Mouse (Mus musculus) fibroblast of lung, adult 2 months (primary cell): ENCODE measurements around the gene Dop1a.
"Not testable (repeated sequence)": the region's sequence is repeated elsewhere in the genome, so short reads cannot be mapped to it uniquely, and the experiment has no call there.

Experiments
- DNase-seq: peaks from one replicate; pipeline ENCODE4 v3.0.0-alpha.2; 2011; ENCODE audit warnings: low read depth

Gene Dop1a

DNA sequence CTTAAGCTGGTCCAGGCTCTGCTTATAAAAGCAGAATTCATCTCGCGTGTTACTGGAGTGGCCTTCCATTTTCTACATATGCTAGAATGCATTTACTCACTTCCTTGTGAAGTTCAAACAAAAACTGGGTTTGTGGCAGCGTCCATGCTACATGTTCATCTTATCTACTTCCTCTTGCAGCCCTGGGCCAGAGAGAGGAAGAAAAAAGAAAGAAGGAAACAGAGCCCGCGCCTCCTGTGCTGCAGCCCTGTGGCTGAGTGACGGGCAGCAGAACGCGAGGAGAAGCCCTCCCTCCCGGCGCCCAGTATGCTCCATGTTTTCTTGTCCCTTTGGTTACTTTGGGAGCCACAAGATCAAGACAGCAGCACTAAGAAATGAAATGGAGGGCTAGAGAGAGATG, 112.7 kb downstream of the Dop1a start:
- DNase-seq, result no peak

DNA sequence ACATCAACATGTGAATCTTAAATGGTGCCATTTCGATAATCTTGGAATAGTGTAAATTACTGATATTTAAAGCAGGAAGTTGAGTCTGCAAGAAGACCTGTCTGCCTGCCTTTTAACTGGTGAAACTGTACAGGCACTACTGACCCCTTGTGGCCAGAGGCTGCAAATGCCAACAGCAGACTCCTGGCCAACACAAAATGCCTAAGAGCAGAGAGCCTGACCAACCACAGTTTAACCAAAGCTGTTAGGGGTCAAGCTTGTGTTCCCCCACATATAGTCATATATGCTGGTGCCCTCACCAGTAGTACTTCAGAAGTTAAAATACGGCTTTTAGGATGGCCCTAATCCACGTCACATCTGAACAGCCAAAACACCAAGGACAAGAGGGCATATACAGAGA, 116.8 kb downstream of the Dop1a start:
- peak; percentile 49 for DNase-seq

DNA sequence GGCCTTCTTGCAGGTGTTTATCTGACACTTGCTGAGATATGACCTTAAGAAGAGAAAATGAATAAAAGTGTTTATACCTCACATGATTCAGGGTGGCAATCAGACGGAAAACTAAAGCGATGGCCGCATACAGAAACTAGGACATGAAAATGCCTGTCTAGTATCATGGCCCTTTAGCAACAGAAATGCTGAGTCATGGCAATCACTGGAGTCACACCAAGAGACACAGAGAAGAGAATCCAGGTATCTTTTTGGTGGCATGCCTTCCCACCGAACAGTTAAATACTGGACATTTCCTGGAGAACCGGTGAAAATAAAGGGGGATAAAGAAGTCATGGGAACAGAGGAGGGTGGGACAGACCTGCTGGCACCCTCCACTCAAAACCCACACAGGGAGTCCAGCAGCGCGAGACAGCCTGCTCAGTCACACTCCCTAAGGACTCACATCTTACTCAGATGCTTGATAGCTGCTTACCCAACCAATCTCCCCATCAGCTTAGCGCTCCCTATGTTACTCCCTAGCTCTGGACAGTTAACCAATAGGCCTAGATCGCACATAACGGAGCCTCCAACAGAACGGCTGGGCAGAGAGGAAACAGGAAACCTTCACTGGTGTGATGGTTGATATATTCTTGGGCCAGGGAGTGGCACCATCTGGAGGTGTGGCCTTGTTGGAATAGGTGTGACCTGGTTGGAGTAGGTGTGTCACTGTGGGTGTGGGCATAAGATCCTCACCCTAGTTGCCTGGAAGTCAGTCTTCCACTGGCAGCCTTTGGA, 120.3 kb downstream of the Dop1a start:
- DNase-seq, result no peak

DNA sequence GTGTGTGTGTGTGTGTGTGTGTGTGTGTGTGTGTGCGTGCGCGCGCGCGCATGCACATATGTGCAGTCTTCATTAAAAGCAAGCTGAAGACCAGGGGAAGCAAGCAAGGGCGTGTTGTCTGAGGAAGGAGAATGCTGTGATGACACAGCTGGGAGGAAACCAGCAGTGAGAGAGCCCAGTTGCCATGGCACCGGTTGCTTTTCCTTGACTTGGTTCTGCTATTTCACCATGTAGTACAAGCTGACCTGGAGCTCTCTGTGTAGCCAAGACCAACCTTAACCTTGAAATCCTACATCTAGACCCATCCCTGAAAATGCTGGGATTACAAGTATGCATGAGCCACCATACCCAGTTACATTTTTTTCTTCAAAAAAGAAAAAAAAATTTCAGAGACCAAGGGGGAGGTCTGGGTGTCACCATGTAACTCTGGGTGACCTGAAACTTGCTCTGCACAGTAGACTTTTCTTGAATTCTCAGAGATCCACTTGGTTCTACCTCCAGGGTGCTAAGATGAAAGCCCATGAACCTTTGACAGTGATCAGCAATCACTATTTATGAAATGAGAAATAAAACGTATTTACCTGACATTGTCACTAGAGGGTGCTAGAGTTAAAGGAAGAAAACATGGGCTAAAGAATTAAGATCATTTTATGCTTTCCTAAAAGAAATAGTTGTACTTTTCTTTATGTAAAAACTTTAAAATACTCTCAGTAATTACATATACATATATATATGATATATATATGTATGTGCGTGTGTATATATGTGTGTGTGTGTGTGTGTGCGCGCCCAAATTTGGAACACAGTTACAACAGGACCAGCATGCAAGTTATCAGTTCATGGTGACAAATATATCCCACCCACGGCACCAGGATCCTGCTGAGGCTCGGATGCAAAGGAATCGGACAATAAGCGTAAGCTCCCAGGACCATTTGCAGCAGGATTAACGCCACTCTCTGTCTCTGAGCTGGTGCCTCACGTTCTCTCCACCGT, 126.0 kb downstream of the Dop1a start:
- peak; percentile 9 for DNase-seq

DNA sequence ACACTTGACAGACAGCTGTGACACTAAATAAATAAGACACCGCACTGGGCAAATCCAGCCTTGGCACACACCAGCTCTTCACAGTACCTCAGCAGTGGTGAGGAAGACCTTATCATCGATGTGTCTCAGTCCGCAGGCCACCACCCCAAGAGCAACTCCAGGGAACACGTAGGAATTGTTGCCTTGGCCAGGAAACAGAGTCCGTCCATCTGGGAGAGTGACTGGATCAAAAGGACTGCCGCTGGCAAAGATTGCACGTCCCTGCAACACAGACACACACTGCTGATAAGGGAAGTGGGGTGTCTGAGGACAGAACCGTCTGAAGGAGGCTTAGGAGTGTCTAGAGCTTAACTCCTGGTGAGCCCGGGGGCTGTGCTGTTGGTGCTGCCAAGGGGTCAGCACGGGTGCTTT, 127.4 kb downstream of the Dop1a start:
- DNase-seq, result not testable (repeated sequence)

DNA sequence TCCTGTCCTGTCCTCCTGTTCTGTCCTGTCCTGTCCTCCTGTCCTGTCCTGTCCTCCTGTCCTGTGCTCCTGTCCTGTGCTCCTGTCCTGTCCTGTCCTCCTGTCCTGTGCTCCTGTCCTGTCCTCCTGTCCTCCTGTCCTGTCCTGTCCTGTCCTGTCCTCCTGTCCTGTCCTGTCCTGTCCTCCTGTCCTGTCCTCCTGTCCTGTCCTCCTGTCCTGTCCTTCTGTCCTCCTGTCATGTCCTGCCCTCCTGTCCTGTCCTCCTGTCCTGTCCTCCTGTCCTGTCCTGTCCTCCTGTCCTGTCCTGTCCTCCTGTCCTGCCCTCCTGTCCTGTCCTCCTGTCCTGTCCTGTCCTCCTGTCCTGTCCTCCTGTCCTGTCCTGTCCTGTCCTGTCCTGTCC, 130.0 kb downstream of the Dop1a start:
- DNase-seq, result not testable (repeated sequence)

DNA sequence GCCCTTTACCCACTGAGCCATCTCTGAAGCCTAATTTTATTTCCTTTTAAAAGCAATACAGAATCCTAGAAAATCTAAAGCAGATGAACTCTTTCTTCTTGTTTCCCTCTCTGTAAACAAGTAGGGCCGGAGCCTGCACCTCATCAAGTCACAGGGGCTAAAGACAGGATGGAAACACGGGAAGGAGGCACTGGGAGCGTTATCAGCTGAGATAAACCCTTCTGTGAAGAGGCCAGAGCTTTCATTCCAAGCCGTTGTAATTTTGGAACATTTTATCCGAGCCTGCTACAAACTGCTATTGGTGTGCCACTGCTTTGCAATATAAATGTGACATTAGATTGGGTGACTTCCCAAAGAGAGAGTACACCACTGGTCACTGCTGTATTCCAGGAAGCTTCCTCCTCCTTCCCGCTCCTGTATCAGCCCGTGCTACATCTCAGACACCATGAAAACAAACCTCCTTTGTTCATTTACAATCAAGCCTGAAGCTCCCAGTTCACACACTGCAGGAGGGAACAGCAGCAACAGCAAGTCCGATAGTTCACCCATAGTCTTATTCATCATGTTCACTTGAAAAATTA, 132.9 kb downstream of the Dop1a start:
- no peak for DNase-seq
